Mouse (Mus musculus) cerebellum, adult 11-12 months (tissue): ENCODE measurements around the gene Bahcc1.

Experiments
- DNase-seq: peaks from one replicate; pipeline ENCODE4 v3.0.0; 2022

Gene Bahcc1

GRCm38 (mm10) chr11:120319310-120319709, 86.6 kb downstream of the Bahcc1 start:
- DNase-seq = no peak

GRCm38 (mm10) chr11:120320156-120320555, 87.4 kb downstream of the Bahcc1 start:
- no peak for DNase-seq

GRCm38 (mm10) chr11:120335431-120336021, 102.8 kb downstream of the Bahcc1 start:
- no peak for DNase-seq

- no peak for DNase-seq
Measured at GRCm38 (mm10) chr11:120337447-120337846, 104.7 kb downstream of the Bahcc1 start.

DNA sequence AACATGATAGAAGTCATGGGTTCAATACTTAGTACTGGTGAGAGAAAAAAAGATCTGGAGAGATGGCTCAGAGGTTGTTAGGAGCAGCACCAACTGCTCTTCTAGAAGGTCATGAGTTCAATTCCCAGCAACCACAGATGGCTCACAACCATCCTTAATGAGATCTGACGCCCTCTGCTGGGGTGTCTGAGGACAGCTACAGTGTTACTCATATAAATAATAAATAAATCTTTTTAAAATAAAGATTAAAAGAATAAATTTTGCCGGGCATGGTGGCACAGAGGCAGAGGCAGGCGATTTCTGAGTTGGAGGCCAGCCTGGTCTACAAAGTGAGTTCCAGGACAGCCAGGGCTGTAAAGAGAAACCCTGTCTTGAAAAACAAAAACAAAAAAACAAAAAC, 106.0 kb downstream of the Bahcc1 start:
- no peak for DNase-seq

- no peak for DNase-seq
Measured at GRCm38 (mm10) chr11:120339978-120340513, 107.3 kb downstream of the Bahcc1 start.

DNA sequence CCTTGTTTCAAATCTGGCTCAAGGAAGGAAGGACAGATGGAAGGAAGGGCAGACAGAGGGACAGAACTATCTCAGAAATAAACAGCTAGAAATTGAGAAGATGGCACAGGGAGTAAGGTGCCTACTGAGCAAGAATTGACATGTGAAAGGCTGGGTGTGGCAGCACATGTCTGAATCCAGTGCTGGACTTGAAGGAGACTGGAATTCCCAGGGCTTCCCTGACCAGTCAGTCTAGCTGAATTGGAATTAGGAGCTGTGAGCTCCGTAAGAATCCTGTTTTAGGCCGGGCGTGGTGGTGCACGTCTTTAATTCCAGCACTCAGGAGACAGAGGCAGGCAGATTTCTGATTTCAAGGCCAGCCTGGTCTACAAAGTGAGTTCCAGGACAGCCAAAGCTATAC, 108.9 kb downstream of the Bahcc1 start:
- no peak for DNase-seq
